Mouse (Mus musculus) kidney, postnatal 0 days (tissue): ENCODE results near the gene Trpc7. TPM values are rescaled to one million over a fixed set of nuclear protein-coding genes. Genes with fewer than 3 reads are reported as not detected.
A peak's percentile ranks its signal among the peaks of the same experiment; 100 is the strongest.

Experiments
- ATAC-seq: fragments of 200-750 bp; cut with Nextera tagmentation; replicated peaks from 2 replicates; pipeline ENCODE4 v1.8.0; 2017; ENCODE audit warnings: low read depth, moderate number of reproducible peaks, moderate TSS enrichment, moderate library complexity; ENCODE audit not compliant: low FRiP score
- DNase-seq: peaks from one replicate; pipeline ENCODE4 v3.0.0-alpha.2; 2016; ENCODE audit warnings: low spot score
- H3K27ac ChIP-seq: fragments of 300-500 bp; sonication (generic); 2 replicates; pipeline ENCODE4 v1.5.1; 2014; ENCODE audit warnings: mild to moderate bottlenecking
- H3K27me3 ChIP-seq: fragments of 300-500 bp; sonication (generic); 2 replicates; pipeline ENCODE4 v1.6.1; 2014; ENCODE audit warnings: low read length, mixed read lengths; ENCODE audit not compliant: insufficient read depth
- H3K36me3 ChIP-seq: fragments of 300-500 bp; sonication (generic); 2 replicates; pipeline ENCODE4 v1.6.1; 2014; ENCODE audit warnings: low read length, mixed read lengths; ENCODE audit not compliant: insufficient read depth
- H3K4me1 ChIP-seq: fragments of 300-500 bp; sonication (generic); replicated peaks from 2 replicates; pipeline ENCODE4 v1.6.1; 2014; ENCODE audit warnings: antibody characterized with exemption, low read length, mixed read lengths; ENCODE audit not compliant: insufficient read depth
- H3K4me2 ChIP-seq: fragments of 300-500 bp; sonication (generic); 2 replicates; pipeline ENCODE4 v1.6.1; 2014; ENCODE audit warnings: mild to moderate bottlenecking, low read length, moderate library complexity, mixed read lengths
- H3K4me3 ChIP-seq: fragments of 300-500 bp; sonication (generic); replicated peaks from 2 replicates; pipeline ENCODE4 v1.5.1; 2014; ENCODE audit warnings: low read depth, low read length
- H3K9ac ChIP-seq: fragments of 300-500 bp; sonication (generic); 2 replicates; pipeline ENCODE4 v1.6.1; 2014; ENCODE audit warnings: low read depth, low read length
- H3K9me3 ChIP-seq: fragments of 300-500 bp; sonication (generic); replicated peaks from 2 replicates; pipeline ENCODE4 v1.6.1; 2016; ENCODE audit warnings: low read length, inconsistent platforms, mixed read lengths
- CTCF ChIP-seq: IDR thresholded peaks from 2 replicates; pipeline ENCODE4 v1.5.1; 2016; ENCODE audit warnings: antibody characterized with exemption, low read depth, mild to moderate bottlenecking, moderate library complexity
- WGBS: fragments of 180-500 bp; shearing (Covaris S2); extraction: QIAGEN DNeasy Blood & Tissue Kit; methylation state at CpG from one replicate; pipeline ENCODE4 v1.1.7; 2014; 5-methylcytosine and 5-hydroxymethylcytosine counted together
- polyA plus RNA-seq: library from polyadenylated mRNA; unstranded; fragments of >200 nt; fragmentation: Nextera tagmentation; extraction: Ambion mirVana; gene quantifications from 2 replicates; pipeline ENCODE4 v1.2.1, GENCODE M21; 2015

Gene Trpc7
- polyA plus RNA-seq, 1 experiment from 2014 or later = 0.16 TPM

DNA sequence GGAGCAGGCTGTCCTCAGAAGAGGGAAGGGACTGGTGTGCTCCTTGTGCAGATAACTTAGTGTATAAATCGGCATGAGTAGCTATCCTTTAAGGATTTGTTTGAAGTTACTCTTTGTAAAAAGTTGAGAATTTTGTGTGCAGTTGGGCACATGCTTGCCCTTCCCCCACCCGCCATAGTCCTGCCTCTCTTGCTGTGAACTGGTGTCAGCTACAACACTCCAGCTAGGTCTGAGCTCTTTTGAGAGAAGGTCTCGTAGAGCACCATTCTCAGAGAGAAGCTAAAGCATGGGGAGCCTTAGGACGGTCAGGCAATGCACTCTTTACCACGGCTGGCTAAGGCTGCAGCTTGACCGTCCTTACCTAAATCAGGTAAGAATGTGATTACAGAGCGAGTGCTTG, 154.1 kb downstream of the Trpc7 start:
- no peak for TF ChIP-seq CTCF
- DNase-seq (no peak), ATAC-seq (no peak)
- no peaks in the 10 kb centered on the region for H3K9me3 ChIP-seq
- H3K4me2 ChIP-seq = no peak overlapping the region
- no peak overlapping the region for H3K27ac ChIP-seq
- WGBS = 87% methylated on average over 7 of the region's 7 CpGs
- no peak overlapping the region for H3K4me3 ChIP-seq
- H3K27me3 ChIP-seq = no peaks in the 10 kb centered on the region
- no peak overlapping the region for H3K9ac ChIP-seq
- H3K4me1 ChIP-seq = no peaks in the 10 kb centered on the region
- peaks cover 25% of the 10 kb centered on the region for H3K36me3 ChIP-seq

DNA sequence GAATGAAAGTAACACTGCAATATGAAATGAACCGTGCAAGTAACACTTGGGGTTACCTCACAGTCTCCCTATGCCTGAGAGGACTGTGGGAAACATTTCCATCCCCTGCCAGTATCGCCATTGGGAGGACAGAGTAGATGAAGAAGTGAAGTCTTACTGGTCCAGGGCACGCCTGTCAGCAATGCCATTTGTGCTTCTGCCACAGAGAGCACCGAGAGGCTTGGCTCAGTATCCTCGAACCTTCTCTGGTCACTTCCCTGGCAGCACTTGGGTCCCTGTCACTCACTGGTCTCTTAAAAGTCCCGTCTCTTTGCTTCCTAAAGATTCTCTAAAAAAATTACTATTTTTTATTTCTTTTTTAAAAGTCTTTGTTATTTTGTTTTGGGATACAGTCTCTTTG, 155.3 kb downstream of the Trpc7 start:
- H3K4me3 ChIP-seq = no peak overlapping the region
- TF ChIP-seq CTCF = no peak
- no peaks in the 10 kb centered on the region for H3K27me3 ChIP-seq
- no peaks in the 10 kb centered on the region for H3K9me3 ChIP-seq
- WGBS = 86% methylated on average over 6 of the region's 6 CpGs
- DNase-seq (no peak), ATAC-seq (no peak)
- H3K36me3 ChIP-seq = peaks cover 28% of the 10 kb centered on the region
- H3K27ac ChIP-seq = no peak overlapping the region
- H3K4me2 ChIP-seq = no peak overlapping the region
- H3K9ac ChIP-seq = no peak overlapping the region
- H3K4me1 ChIP-seq = no peaks in the 10 kb centered on the region

DNA sequence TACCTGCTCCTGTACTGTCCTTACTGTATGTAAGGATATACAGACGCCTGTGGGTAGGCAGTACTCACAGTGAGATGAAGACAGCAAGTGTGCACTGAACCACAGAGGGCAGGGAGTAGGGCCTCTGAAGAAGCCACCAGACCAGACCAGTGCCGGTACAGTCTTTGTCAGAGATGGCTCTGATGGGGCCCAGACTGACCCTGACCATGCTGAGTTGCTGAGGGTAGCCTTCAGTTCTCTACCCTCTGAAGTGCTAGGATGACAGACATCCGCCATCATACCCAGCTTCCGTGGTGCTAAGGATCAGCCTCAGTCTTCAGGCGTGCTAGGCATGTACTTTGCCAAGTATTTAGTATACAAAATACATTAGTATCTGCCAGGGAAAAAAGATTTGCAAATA, 156.2 kb downstream of the Trpc7 start:
- Histone ChIP-seq H3K27ac (no peak overlapping the region), H3K4me2 (no peak overlapping the region), H3K4me3 (no peak overlapping the region), H3K36me3 (peaks cover 30% of the 10 kb centered on the region), H3K4me1 (no peaks in the 10 kb centered on the region), H3K27me3 (no peaks in the 10 kb centered on the region), H3K9me3 (no peaks in the 10 kb centered on the region), H3K9ac (no peak overlapping the region)
- no peak for ATAC-seq
- no peak for DNase-seq
- TF ChIP-seq CTCF = no peak
- WGBS = 90% methylated on average over 5 of the region's 5 CpGs

- H3K36me3 ChIP-seq = peaks cover 45% of the 10 kb centered on the region
- DNase-seq = peak; percentile 74
- TF ChIP-seq CTCF = peak; percentile 78
- H3K4me2 ChIP-seq = no peak overlapping the region
- H3K9me3 ChIP-seq = no peaks in the 10 kb centered on the region
- ATAC-seq = no peak
- no peak overlapping the region for H3K4me3 ChIP-seq
- H3K27me3 ChIP-seq = no peaks in the 10 kb centered on the region
- WGBS = 40% methylated on average over 6 of the region's 6 CpGs
- H3K27ac ChIP-seq = no peak overlapping the region
- H3K4me1 ChIP-seq = no peaks in the 10 kb centered on the region
- H3K9ac ChIP-seq = no peak overlapping the region
Observed at GRCm38 (mm10) chr13:56735212-56735875, 160.4 kb downstream of the Trpc7 start.

GRCm38 (mm10) chr13:56734617-56735016, 161.2 kb downstream of the Trpc7 start:
- Histone ChIP-seq H3K4me3 (no peak overlapping the region), H3K36me3 (peaks cover 48% of the 10 kb centered on the region), H3K9ac (no peak overlapping the region), H3K9me3 (no peaks in the 10 kb centered on the region), H3K4me1 (no peaks in the 10 kb centered on the region), H3K27me3 (no peaks in the 10 kb centered on the region), H3K4me2 (no peak overlapping the region), H3K27ac (no peak overlapping the region)
- no peak for TF ChIP-seq CTCF
- 80% methylated on average over 4 of the region's 4 CpGs for WGBS
- DNase-seq (no peak), ATAC-seq (no peak)

DNA sequence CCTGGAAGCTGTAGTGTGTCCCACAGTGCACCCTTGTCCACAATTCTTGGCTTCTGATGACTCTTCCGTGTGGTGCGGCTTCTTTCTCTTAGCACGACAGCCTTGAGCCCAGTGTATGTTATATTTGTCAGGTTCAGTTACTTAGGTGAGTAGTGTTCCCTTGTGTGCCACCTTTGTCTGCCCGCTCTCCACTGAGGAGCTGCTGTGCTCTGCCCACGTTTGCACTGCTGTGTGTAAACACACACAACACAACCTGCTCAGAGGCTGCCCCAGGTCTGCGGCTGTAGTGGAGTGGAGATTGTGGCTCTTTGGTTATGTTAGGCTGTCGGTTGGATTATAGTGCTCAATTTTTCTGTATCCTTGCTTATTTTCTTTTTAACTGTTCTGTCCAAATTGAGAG, 166.7 kb downstream of the Trpc7 start:
- no peak overlapping the region for H3K4me3 ChIP-seq
- H3K9me3 ChIP-seq = no peaks in the 10 kb centered on the region
- peaks cover 4% of the 10 kb centered on the region; the same call in 1 of the 2 replicates for H3K4me1 ChIP-seq
- WGBS = 92% methylated on average over 7 of the region's 7 CpGs
- H3K27ac ChIP-seq = no peak overlapping the region
- no peaks in the 10 kb centered on the region for H3K27me3 ChIP-seq
- H3K36me3 ChIP-seq = peaks cover 54% of the 10 kb centered on the region
- ATAC-seq = no peak
- TF ChIP-seq CTCF = no peak
- DNase-seq = no peak
- H3K9ac ChIP-seq = no peak overlapping the region
- no peak overlapping the region for H3K4me2 ChIP-seq

- peaks cover 4% of the 10 kb centered on the region; the same call in 1 of the 2 replicates for H3K4me1 ChIP-seq
Observed at GRCm38 (mm10) chr13:56726551-56726950, 169.2 kb downstream of the Trpc7 start.

More at GRCm38 (mm10) chr13:56726551-56726950, 169.2 kb downstream of the Trpc7 start:
- 78% methylated on average over 4 of the region's 4 CpGs for WGBS
- H3K4me3 ChIP-seq = no peak overlapping the region
- DNase-seq = no peak
- H3K27ac ChIP-seq = no peak overlapping the region
- TF ChIP-seq CTCF = no peak
- ATAC-seq = no peak
- H3K27me3 ChIP-seq = no peaks in the 10 kb centered on the region
- H3K9me3 ChIP-seq = no peaks in the 10 kb centered on the region
- H3K36me3 ChIP-seq = peaks cover 49% of the 10 kb centered on the region
- H3K4me2 ChIP-seq = no peak overlapping the region
- no peak overlapping the region for H3K9ac ChIP-seq

Other genes with a start within 250 kb of the Trpc7 start
- gene Smad5, start 193.0 kb downstream of the Trpc7 start, polyA plus RNA-seq = 23.9 and 26.3 TPM in 2 replicates
- not detected in 2 replicates for gene Gm45623, start 142.2 kb downstream of the Trpc7 start, polyA plus RNA-seq